Mouse (Mus musculus): ENCODE measurements at regions not wholly inside any gene's neighbourhood (a gene's known extent, or its start where the extent isn't known, plus 50 kb on each side); places are given as distances from the start of the nearest gene placed in this dataset.
A peak's percentile ranks its signal among the peaks of the same experiment; 100 is the strongest.

DNA sequence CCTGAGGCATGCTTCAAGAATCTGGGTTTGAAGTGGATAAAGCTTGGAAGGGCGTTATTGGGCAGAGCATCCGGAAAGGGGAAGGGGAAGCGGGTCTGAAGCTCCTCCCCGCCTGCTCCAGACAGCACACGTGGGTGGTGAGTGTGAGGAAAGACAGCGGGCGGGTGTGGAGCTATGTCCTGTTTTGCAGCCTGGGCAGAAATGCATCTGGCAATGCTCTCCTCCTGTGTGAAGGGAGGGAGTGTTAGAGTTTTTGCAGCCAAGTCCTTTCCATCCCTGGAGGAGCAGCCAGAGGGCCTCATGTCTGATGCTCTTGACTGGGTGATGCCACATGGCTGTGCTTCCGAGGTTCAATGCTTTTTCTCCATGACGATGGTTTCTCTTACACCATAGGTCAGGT is 73.4 kb upstream of the Fndc3a start:
- no peaks in the 10 kb centered on the region for H3K9me3 ChIP-seq (ENCODE audit: low read length)
- WGBS, result 43% methylated on average over 9 of the region's 9 CpGs
- H3K27me3 ChIP-seq (replicated peaks; ENCODE audit: insufficient read depth, low read length), result no peaks in the 10 kb centered on the region
- no peaks in the 10 kb centered on the region for H3K36me3 ChIP-seq (ENCODE audit: insufficient read depth, low read length)
- TF ChIP-seq EP300 (IDR thresholded peaks at IDR 0.05) (no peak), CTCF (IDR thresholded peaks at IDR 0.05) (peak; percentile 45)
- H3K4me2 ChIP-seq (replicated peaks; ENCODE audit: low read depth, low read length), result no peak overlapping the region
- no peak overlapping the region for H3K4me3 ChIP-seq (ENCODE audit: low read depth, low read length)
- peak; percentile 93 for DNase-seq (ENCODE audit: low spot score)
- H3K27ac ChIP-seq (ENCODE audit: low read length), result no peak overlapping the region
- H3K9ac ChIP-seq (replicated peaks; ENCODE audit: low read depth), result no peak overlapping the region
- H3K4me1 ChIP-seq (ENCODE audit: insufficient read depth, low read depth, low read length), result no peaks in the 10 kb centered on the region
- ATAC-seq, result peak; percentile 96

DNA sequence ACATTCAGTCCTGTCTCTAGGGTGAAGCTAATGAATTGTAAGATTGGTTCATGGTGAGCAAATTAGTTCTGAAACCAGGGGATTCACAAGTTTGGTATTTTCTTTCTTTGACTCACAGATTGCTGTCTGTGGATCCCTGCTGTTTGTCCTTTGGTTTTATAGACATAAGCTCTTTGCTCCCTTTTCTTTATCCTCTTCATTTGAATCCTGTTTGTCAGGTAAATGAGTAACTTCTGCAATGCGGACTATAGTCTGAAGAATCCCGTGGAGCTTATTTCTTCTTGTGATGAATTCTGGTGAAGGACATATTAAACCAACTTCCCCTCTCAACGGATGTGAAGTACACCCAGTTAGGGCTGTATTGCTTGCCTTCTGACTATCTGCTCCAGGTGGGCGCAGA is 69.6 kb upstream of the Fndc3a start:
- WGBS, result 68% methylated on average over 4 of the region's 4 CpGs
- ATAC-seq, result no peak
- Histone ChIP-seq H3K4me1 (ENCODE audit: insufficient read depth, low read depth, low read length) (no peaks in the 10 kb centered on the region), H3K36me3 (ENCODE audit: insufficient read depth, low read length) (no peaks in the 10 kb centered on the region), H3K9ac (replicated peaks; ENCODE audit: low read depth) (no peak overlapping the region), H3K9me3 (ENCODE audit: low read length) (no peaks in the 10 kb centered on the region), H3K4me3 (ENCODE audit: low read depth, low read length) (no peak overlapping the region), H3K27me3 (replicated peaks; ENCODE audit: insufficient read depth, low read length) (no peaks in the 10 kb centered on the region), H3K4me2 (replicated peaks; ENCODE audit: low read depth, low read length) (no peak overlapping the region), H3K27ac (ENCODE audit: low read length) (no peak overlapping the region)
- DNase-seq (ENCODE audit: low spot score), result no peak
- TF ChIP-seq EP300 (IDR thresholded peaks at IDR 0.05) (no peak), CTCF (IDR thresholded peaks at IDR 0.05) (no peak)

DNA sequence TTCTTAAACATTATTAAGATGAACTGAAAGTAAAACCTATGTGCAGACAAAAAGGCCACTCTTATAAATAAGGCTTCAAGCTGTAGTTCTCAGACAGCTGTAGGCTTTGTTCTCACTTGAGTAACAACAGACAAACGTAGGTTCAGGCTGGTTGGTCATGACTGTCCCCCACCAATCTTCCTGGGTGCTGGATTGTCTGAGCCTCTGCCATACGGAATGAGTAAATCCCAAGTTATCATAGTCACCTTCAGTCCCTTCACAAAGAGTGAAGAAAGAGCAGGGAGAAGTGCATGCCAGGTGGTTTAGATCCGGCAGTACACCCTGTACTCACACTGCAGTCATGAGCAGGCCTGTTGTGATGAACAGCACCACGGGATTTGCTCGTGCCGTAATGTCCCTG is 69.0 kb upstream of the Fndc3a start:
- no peaks in the 10 kb centered on the region for H3K27me3 ChIP-seq (replicated peaks; ENCODE audit: insufficient read depth, low read length)
- no peak overlapping the region for H3K27ac ChIP-seq (ENCODE audit: low read length)
- ATAC-seq (peak; percentile 40), DNase-seq (ENCODE audit: low spot score) (peak; percentile 66)
- 66% methylated on average over 6 of the region's 6 CpGs for WGBS
- no peak for TF ChIP-seq CTCF (IDR thresholded peaks at IDR 0.05)
- no peak for TF ChIP-seq EP300 (IDR thresholded peaks at IDR 0.05)
- H3K4me3 ChIP-seq (ENCODE audit: low read depth, low read length), result no peak overlapping the region
- no peak overlapping the region for H3K4me2 ChIP-seq (replicated peaks; ENCODE audit: low read depth, low read length)
- no peaks in the 10 kb centered on the region for H3K4me1 ChIP-seq (ENCODE audit: insufficient read depth, low read depth, low read length)
- no peaks in the 10 kb centered on the region for H3K9me3 ChIP-seq (ENCODE audit: low read length)
- no peaks in the 10 kb centered on the region for H3K36me3 ChIP-seq (ENCODE audit: insufficient read depth, low read length)
- no peak overlapping the region for H3K9ac ChIP-seq (replicated peaks; ENCODE audit: low read depth)

GRCm38 (mm10) chr14:72777927-72778560 is 68.2 kb upstream of the Fndc3a start:
- Histone ChIP-seq H3K9ac (replicated peaks; ENCODE audit: low read depth) (no peak overlapping the region), H3K36me3 (ENCODE audit: insufficient read depth, low read length) (no peaks in the 10 kb centered on the region), H3K4me3 (ENCODE audit: low read depth, low read length) (no peak overlapping the region), H3K4me1 (ENCODE audit: insufficient read depth, low read depth, low read length) (no peaks in the 10 kb centered on the region), H3K9me3 (ENCODE audit: low read length) (no peaks in the 10 kb centered on the region), H3K27me3 (replicated peaks; ENCODE audit: insufficient read depth, low read length) (no peaks in the 10 kb centered on the region), H3K27ac (ENCODE audit: low read length) (no peak overlapping the region), H3K4me2 (replicated peaks; ENCODE audit: low read depth, low read length) (no peak overlapping the region)
- peak; percentile 46 for DNase-seq (ENCODE audit: low spot score)
- ATAC-seq, result no peak
- TF ChIP-seq CTCF (IDR thresholded peaks at IDR 0.05) (no peak), EP300 (IDR thresholded peaks at IDR 0.05) (no peak)
- 68% methylated on average over 6 of the region's 6 CpGs for WGBS

DNA sequence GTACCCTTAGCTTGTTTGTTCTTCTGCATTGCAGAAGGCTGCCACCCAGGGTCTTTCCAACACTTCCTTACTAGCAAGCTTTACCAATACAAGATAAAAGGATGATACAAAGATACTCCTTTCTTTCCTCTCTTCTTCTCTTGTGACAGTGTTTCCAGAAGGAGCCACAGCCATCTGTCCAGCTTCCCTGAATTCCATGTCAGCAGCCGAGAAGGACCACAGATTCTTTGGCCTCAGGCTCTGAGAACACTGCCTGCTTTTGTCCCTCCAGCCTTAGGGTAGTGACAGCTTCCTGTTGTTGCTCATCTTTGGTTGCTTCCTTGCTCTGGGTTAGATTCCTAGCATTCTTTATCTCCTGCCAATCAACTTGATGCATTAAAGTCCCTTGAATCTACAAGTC is 60.4 kb upstream of the Fndc3a start:
- Histone ChIP-seq H3K4me2 (replicated peaks; ENCODE audit: low read depth, low read length) (no peak overlapping the region), H3K36me3 (ENCODE audit: insufficient read depth, low read length) (no peaks in the 10 kb centered on the region), H3K27ac (ENCODE audit: low read length) (no peak overlapping the region), H3K9me3 (ENCODE audit: low read length) (no peaks in the 10 kb centered on the region), H3K4me1 (ENCODE audit: insufficient read depth, low read depth, low read length) (no peaks in the 10 kb centered on the region; the same call in 1 of the 2 replicates), H3K9ac (replicated peaks; ENCODE audit: low read depth) (no peak overlapping the region), H3K27me3 (replicated peaks; ENCODE audit: insufficient read depth, low read length) (no peaks in the 10 kb centered on the region), H3K4me3 (ENCODE audit: low read depth, low read length) (no peak overlapping the region)
- 29% methylated on average over 1 of the region's 1 CpGs for WGBS
- TF ChIP-seq CTCF (IDR thresholded peaks at IDR 0.05), result no peak
- no peak for TF ChIP-seq EP300 (IDR thresholded peaks at IDR 0.05)
- ATAC-seq, result no peak
- DNase-seq (ENCODE audit: low spot score), result peak; percentile 31

DNA sequence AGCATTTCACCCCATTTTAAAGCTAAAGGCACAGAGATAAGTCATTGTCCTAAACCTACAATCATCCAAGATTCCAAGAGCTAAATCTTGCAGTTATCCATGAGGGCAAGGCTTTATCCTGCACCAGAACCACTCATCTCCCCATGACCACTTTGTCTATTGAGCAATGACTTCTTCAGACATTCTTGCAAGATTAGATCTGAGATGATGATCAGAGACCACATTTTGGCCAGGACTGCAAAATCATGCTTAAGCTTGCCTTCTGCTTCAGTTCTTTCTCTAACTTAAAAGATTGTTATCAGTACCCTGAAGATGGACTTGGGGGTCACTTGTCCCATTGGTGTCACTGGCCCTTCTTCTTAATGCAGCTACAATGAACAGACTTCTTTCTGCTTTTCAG is 50.3 kb upstream of the Fndc3a start:
- H3K4me1 ChIP-seq (ENCODE audit: insufficient read depth, low read depth, low read length), result no peaks in the 10 kb centered on the region
- H3K36me3 ChIP-seq (ENCODE audit: insufficient read depth, low read length), result no peaks in the 10 kb centered on the region
- no peak overlapping the region for H3K4me2 ChIP-seq (replicated peaks; ENCODE audit: low read depth, low read length)
- H3K27ac ChIP-seq (ENCODE audit: low read length), result no peak overlapping the region
- no peaks in the 10 kb centered on the region for H3K9me3 ChIP-seq (ENCODE audit: low read length)
- DNase-seq (ENCODE audit: low spot score), result no peak
- TF ChIP-seq EP300 (IDR thresholded peaks at IDR 0.05) (no peak), CTCF (IDR thresholded peaks at IDR 0.05) (no peak)
- no peak overlapping the region for H3K9ac ChIP-seq (replicated peaks; ENCODE audit: low read depth)
- no peaks in the 10 kb centered on the region for H3K27me3 ChIP-seq (replicated peaks; ENCODE audit: insufficient read depth, low read length)
- no peak for ATAC-seq
- no peak overlapping the region for H3K4me3 ChIP-seq (ENCODE audit: low read depth, low read length)
